Mouse (Mus musculus) kidney, embryonic 15.5 days (tissue): ENCODE results near the gene Dcst1. TPM values are rescaled to one million over a fixed set of nuclear protein-coding genes. Genes with fewer than 3 reads are reported as not detected.
A peak's percentile ranks its signal among the peaks of the same experiment; 100 is the strongest.

Experiments
- ATAC-seq: fragments of 200-750 bp; cut with Nextera tagmentation; replicated peaks from 2 replicates; pipeline ENCODE4 v1.8.0; 2017; ENCODE audit warnings: moderate TSS enrichment; ENCODE audit not compliant: low FRiP score
- H3K27ac ChIP-seq: fragments of 300-500 bp; sonication (generic); 2 replicates; pipeline ENCODE4 v1.5.1; 2015; ENCODE audit warnings: mild to moderate bottlenecking, inconsistent platforms
- H3K27me3 ChIP-seq: fragments of 300-500 bp; sonication (generic); 2 replicates; pipeline ENCODE4 v1.6.1; 2015; ENCODE audit warnings: inconsistent platforms
- H3K36me3 ChIP-seq: fragments of 300-500 bp; sonication (generic); 2 replicates; pipeline ENCODE4 v1.6.1; 2015; ENCODE audit warnings: inconsistent platforms
- H3K4me1 ChIP-seq: fragments of 300-500 bp; sonication (generic); 2 replicates; pipeline ENCODE4 v1.6.1; 2015; ENCODE audit warnings: inconsistent platforms
- H3K4me2 ChIP-seq: fragments of 300-500 bp; sonication (generic); 2 replicates; pipeline ENCODE4 v1.6.1; 2015; ENCODE audit warnings: moderate library complexity, mild to moderate bottlenecking, inconsistent platforms
- H3K4me3 ChIP-seq: fragments of 300-500 bp; sonication (generic); replicated peaks from 2 replicates; pipeline ENCODE4 v1.5.1; 2015; ENCODE audit warnings: mild to moderate bottlenecking, inconsistent platforms
- H3K9ac ChIP-seq: fragments of 300-500 bp; sonication (generic); 2 replicates; pipeline ENCODE4 v1.6.1; 2015; ENCODE audit warnings: mild to moderate bottlenecking, inconsistent platforms
- H3K9me3 ChIP-seq: fragments of 300-500 bp; sonication (generic); replicated peaks from 2 replicates; pipeline ENCODE4 v1.6.1; 2016; ENCODE audit warnings: inconsistent platforms
- WGBS: fragments of 180-500 bp; shearing (Covaris S2); methylation state at CpG from one replicate; pipeline ENCODE4 v1.1.7; 2015; ENCODE audit warnings: mixed read lengths; 5-methylcytosine and 5-hydroxymethylcytosine counted together
- polyA plus RNA-seq: library from polyadenylated mRNA; unstranded; fragments of >200 nt; fragmentation: Nextera tagmentation; extraction: Ambion mirVana; gene quantifications from 2 replicates; pipeline ENCODE4 v1.2.1, GENCODE M21; 2015

Dcst1 gene
- polyA plus RNA-seq, 1 experiment from 2014 or later, result 2.5 TPM

DNA sequence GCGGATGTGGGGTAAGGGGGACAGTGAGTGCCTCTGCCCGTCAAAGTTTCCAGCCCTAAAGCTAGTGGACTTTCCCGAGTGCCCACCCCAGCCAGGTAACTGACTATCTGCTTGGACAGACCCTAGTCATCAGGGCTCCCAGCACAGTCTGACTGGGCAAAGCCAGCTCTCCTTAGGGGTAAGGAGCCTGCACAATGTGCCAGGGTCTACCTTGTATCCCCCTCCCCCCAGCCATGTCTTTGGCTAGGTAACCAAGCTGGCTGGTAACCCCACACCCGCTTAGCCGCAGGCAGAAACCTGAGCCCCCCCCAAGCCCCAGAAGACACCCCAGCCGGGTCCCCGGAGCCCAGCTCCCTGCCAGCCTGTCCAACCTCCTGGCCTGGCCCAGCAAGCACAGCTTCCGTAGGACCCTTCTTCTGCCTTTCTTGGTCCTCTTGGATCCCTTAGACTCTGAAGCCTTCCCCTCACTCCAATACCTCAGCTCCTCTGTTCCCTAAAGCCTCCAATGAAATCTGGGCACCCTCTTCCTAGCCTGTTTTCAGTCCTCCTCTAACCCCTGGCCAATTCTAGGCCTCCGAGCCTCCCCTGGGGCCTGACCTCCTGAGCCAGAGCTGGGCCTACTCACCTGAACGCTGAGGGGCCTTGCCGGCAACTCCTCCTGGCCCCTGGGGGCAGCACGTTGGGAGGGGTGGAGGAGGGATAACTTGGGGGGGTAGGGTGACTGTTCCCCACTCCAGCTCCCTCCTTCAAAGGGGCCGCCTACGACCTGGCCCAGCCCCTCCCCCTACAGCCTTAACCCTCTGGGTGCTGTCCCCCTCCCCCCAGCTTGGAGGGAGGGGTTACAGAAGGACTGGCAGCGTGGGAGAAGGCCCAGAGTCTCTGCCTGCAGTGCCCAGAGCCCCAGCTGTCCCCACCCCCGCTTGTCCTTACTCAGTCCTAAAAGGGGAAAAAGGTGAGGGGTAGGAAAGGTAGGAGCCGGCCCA is 21.7 kb upstream of the Dcst1 start:
- 51% methylated on average over 17 of the region's 17 CpGs for WGBS
- no peaks in the 10 kb centered on the region for H3K9me3 ChIP-seq
- peaks cover 69% of the 10 kb centered on the region for H3K4me1 ChIP-seq
- no peak overlapping the region for H3K9ac ChIP-seq
- H3K4me3 ChIP-seq, result no peak overlapping the region
- no peaks in the 10 kb centered on the region for H3K27me3 ChIP-seq
- no peak overlapping the region for H3K27ac ChIP-seq
- no peak for ATAC-seq
- no peaks in the 10 kb centered on the region for H3K36me3 ChIP-seq
- 0 out of 2 replicates have a peak overlapping the region, but pooled peaks have one; percentile 23 for H3K4me2 ChIP-seq

DNA sequence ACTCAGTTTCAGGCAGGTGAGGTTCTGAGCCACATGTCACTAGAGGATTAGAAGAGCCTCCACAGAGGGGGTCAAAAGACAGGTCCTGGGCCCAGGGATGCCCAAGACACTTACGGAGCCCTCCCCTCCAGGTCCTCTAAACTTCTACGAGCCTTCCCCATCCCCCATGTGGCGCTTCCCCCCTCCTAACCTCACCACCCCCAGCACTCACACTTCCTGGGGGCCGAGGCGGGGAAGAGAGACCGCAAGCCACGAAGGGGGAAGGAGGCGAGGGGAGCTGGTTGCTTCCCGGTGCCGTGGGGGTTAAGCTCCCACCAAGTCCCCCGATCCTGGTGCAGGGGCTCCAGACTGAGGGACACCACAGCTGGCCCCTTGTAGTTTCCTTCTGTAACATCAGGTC is 20.4 kb upstream of the Dcst1 start:
- Histone ChIP-seq H3K36me3 (peaks cover 11% of the 10 kb centered on the region), H3K4me3 (no peak overlapping the region), H3K9me3 (no peaks in the 10 kb centered on the region), H3K27ac (no peak overlapping the region), H3K27me3 (no peaks in the 10 kb centered on the region), H3K9ac (0 out of 2 replicates have a peak overlapping the region, but pooled peaks have one; percentile 29), H3K4me1 (peaks cover 56% of the 10 kb centered on the region), H3K4me2 (no peak overlapping the region)
- ATAC-seq, result no peak
- 49% methylated on average over 11 of the region's 11 CpGs for WGBS

DNA sequence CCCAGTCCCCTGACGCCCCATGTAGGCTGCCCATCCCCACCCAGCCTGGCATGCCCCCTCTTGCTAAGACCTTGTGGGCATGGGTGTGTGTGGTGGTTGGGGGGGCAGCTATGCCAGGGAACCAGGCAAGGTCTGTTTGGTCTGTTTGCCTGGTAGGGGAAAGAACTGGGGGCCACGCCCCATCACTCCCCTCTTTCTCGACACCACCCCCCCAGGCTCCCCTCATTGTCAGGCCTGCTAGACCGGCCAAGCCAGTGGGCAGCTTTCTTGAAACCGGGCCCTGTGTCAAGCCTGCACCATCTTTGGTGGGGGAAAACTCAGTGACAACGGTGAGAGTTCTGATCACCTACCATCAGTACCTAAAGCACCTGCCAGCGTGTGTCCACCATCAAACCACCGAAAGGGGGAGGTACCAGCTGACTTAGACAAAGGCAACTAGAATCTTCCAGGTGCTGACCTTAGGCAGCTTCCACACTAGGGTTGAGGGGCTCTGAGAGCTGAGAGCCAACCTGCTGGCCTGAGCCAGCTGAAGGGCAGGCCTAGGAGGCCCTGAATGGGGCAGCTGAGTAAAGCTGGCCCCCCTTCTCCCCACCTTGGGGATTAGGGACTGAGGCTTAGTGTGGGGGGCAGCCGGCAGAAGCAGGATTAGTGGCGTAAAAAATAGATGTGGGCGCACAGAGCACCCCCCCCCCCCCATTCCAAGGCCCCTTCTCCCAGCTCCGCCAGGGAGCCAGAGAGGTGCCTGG is 19.5 kb upstream of the Dcst1 start:
- Histone ChIP-seq H3K36me3 (peaks cover 21% of the 10 kb centered on the region), H3K9ac (no peak overlapping the region), H3K4me3 (no peak overlapping the region), H3K27ac (0 out of 2 replicates have a peak overlapping the region, but pooled peaks have one; percentile 32), H3K27me3 (no peaks in the 10 kb centered on the region), H3K9me3 (no peaks in the 10 kb centered on the region), H3K4me2 (no peak overlapping the region), H3K4me1 (peaks cover 47% of the 10 kb centered on the region)
- no peak for ATAC-seq
- WGBS, result 79% methylated on average over 11 of the region's 12 CpGs

DNA sequence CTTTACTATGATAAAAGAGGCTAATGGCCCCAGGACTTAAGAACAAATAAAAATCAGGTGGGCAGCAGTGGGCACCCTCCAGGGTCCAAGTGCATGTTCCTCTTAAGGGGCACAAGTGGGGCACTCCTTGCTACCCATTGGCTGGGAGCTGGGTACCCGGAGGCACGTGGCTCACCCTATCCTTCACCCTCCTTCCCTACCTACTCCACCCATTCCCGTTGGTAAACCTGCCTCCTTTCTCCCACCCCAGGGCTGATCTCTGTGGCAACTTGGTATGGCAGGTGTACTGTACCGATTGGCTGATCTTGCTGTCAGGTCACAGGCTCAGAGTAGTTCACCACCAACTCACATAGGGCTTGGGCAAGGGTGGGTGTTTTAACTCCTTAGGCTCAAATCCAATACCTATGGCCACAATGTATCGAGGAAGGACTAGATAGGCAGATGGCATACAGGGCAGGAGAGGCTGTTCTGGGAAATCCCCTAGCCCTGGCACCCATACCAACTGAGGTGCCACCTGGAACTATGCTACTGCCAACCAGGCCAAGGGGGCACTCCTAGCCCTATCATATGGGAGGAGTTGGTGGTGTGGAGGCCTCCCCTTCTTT is 18.7 kb upstream of the Dcst1 start:
- no peak for ATAC-seq
- no peaks in the 10 kb centered on the region for H3K27me3 ChIP-seq
- no peak overlapping the region for H3K4me3 ChIP-seq
- H3K4me1 ChIP-seq, result peaks cover 49% of the 10 kb centered on the region
- no peak overlapping the region for H3K9ac ChIP-seq
- peaks cover 24% of the 10 kb centered on the region for H3K36me3 ChIP-seq
- H3K9me3 ChIP-seq, result no peaks in the 10 kb centered on the region
- H3K27ac ChIP-seq, result no peak overlapping the region
- no peak overlapping the region for H3K4me2 ChIP-seq
- WGBS, result 84% methylated on average over 5 of the region's 5 CpGs

DNA sequence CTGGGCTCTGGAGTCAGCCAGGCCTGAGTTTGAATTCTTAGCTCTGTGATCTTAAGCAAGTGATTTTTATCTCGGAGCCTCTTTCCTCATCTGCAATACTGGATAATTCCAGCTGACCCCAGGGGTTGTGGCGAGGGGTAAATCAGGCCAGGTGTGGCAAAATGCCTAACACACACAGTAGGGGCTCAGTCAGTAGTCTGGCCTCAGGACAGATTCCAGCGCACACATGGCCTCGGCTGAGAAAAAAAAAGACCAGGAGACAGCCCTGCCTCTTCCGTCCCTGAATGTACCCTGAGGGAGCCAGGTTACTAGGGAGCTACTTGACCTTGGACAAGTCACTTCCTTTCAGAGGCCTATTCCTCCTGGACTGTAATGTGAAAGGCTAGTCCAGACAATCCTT is 17.9 kb upstream of the Dcst1 start:
- 82% methylated on average over 5 of the region's 5 CpGs for WGBS
- H3K4me2 ChIP-seq, result no peak overlapping the region
- H3K27ac ChIP-seq, result no peak overlapping the region
- no peak overlapping the region for H3K4me3 ChIP-seq
- H3K27me3 ChIP-seq, result no peaks in the 10 kb centered on the region
- ATAC-seq, result no peak
- no peaks in the 10 kb centered on the region for H3K9me3 ChIP-seq
- H3K36me3 ChIP-seq, result peaks cover 24% of the 10 kb centered on the region
- H3K4me1 ChIP-seq, result peaks cover 50% of the 10 kb centered on the region
- H3K9ac ChIP-seq, result no peak overlapping the region

DNA sequence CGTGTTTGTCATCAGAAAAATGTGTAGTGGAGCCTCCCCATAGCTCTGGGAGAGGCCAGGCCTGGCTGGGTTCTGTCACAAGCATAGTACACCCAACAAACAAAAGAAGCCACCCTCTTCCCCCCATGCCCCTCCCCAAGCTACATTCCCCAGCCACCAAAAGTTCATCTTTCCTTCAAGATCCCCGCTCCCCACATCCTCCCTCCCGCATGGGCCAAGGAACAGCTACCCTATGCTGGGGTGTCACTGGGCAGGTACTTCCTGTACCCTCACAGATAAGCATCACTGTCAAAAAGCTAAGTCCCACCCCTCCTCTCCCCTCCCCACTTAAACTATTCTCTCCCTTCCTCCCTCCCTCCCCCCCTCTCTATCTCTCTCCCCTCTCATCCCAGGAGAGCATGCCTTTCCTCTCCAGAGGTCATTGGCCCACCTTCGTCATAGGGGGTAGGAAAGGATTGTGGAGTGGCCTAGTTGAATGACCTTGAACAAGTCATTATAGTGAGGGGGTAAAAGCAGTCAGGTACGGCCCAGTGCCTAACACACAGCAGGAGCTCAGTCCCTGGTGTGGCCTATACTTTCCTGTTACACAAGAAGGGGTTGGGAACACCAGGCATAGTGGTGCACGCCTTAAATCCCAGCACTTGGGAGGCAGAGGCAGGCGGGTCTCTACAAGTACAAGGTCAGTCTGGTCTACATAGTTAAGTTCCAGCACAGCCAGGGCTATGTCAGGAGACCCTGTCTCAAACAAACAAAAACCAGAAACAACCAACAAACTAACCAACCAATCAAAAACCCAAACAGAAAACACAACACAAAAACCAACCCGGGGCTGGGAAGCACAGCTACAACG is 17.2 kb upstream of the Dcst1 start:
- ATAC-seq, result no peak
- no peak overlapping the region for H3K4me2 ChIP-seq
- no peaks in the 10 kb centered on the region for H3K27me3 ChIP-seq
- H3K4me3 ChIP-seq, result no peak overlapping the region
- H3K36me3 ChIP-seq, result peaks cover 24% of the 10 kb centered on the region
- peaks cover 49% of the 10 kb centered on the region for H3K4me1 ChIP-seq
- WGBS, result 89% methylated on average over 9 of the region's 9 CpGs
- no peak overlapping the region for H3K9ac ChIP-seq
- H3K9me3 ChIP-seq, result no peaks in the 10 kb centered on the region
- H3K27ac ChIP-seq, result no peak overlapping the region

DNA sequence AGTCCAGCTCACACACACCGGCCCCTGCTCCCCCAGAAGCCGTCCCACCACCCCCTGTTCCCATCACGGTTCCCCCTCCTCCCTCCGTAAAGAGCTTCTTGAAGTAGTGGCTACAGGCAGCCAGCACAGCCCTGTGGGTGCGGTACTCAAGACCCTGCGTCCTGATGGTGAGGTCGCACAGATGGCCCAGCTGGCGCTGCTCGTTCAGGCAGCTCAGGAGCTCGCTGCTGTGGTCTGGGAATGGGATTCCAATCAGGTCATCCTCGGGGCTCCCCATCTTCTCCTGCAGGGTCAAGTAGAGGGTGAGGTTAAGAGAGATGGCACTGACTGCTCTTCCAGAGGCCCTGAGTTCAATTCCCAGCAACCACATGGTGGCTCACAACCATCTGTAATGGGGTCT is 16.2 kb upstream of the Dcst1 start:
- H3K36me3 ChIP-seq, result peaks cover 24% of the 10 kb centered on the region
- 80% methylated on average over 11 of the region's 11 CpGs for WGBS
- H3K4me3 ChIP-seq, result no peak overlapping the region
- ATAC-seq, result no peak
- peaks cover 40% of the 10 kb centered on the region for H3K4me1 ChIP-seq
- no peaks in the 10 kb centered on the region for H3K9me3 ChIP-seq
- H3K27me3 ChIP-seq, result no peaks in the 10 kb centered on the region
- no peak overlapping the region for H3K27ac ChIP-seq
- no peak overlapping the region for H3K4me2 ChIP-seq
- no peak overlapping the region for H3K9ac ChIP-seq

DNA sequence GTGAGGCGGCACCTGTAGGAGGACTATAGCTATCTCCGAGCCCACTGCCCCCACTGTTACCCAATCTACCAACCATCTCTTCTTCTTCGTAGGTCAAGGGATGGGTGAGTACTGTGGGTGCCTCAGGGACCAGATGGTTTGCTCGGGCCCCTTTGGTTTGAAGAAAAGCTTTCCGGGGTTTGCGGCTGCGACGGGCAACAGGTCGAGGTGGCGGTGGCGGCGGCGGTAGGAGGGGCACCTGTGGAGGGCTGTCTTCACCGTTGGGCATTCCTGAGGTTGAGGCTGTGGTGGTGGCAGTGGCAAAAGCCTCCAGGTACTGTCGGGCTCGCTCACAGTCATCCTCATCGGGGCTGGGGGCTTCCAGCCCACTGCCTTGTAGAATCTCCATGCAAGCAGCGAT is 15.7 kb upstream of the Dcst1 start:
- H3K4me3 ChIP-seq, result no peak overlapping the region
- H3K36me3 ChIP-seq, result peaks cover 24% of the 10 kb centered on the region
- H3K9me3 ChIP-seq, result no peaks in the 10 kb centered on the region
- H3K27me3 ChIP-seq, result no peaks in the 10 kb centered on the region
- no peak overlapping the region for H3K4me2 ChIP-seq
- peaks cover 37% of the 10 kb centered on the region for H3K4me1 ChIP-seq
- no peak overlapping the region for H3K9ac ChIP-seq
- no peak overlapping the region for H3K27ac ChIP-seq
- 93% methylated on average over 18 of the region's 18 CpGs for WGBS
- no peak for ATAC-seq

DNA sequence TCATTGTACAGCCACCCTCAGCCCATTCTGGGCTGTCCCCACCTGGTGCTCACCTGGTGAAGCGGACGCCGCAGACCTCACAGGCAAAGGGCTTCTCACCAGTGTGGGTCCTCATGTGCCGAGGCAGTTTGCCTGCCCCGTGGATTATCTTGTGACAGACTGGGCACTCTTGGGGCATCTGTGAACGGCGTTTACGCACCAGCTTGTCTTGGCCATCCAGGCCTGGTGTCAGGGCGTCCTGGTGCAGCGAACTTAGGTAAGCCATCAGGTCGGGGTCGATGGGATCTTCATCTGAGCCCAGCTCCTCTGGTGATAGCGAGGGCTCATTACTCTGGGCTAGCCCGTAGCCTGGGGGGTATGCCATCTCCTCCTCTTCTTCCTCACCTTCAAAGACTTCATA is 15.2 kb upstream of the Dcst1 start:
- Histone ChIP-seq H3K4me3 (no peak overlapping the region), H3K4me2 (no peak overlapping the region), H3K4me1 (peaks cover 33% of the 10 kb centered on the region), H3K27ac (no peak overlapping the region), H3K9me3 (no peaks in the 10 kb centered on the region), H3K27me3 (no peaks in the 10 kb centered on the region), H3K36me3 (peaks cover 24% of the 10 kb centered on the region), H3K9ac (no peak overlapping the region)
- ATAC-seq, result no peak
- WGBS, result 93% methylated on average over 14 of the region's 14 CpGs

DNA sequence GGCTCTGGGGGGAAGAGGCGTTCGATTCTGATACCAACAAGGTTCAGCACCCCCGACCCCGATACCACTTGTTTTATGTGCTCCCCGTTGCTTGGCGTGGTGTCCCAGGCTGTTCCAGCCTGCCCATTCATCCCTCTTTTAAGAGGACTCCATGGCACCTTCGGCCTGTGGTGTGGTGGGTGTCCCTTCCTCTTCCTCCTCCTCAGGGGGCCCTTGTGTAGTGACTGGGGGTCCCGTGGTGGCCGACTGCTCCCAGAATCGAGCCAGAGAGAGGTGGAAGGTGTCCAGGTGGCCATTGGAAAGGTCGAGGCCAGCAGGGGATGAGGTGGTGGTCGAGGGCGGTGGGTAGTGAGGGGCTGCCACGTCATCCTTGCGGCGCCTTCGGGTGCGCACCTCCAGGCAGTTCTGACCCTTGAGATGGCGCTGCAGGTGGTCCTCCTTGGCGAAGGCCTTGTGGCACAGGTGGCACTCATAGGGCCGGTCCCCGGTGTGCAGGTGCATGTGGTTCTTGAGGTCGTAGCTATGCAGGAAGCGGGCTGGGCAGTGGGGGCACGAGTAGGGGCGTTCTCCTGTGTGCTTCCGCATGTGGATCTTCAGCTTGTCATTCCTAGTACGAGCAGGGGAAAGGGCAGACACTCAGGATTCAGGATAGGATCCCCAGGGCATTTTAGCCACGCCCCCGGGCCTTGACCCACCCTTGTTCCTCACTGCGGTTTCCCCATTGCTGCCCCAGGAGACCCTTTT is 14.5 kb upstream of the Dcst1 start:
- H3K27me3 ChIP-seq, result no peaks in the 10 kb centered on the region
- H3K9me3 ChIP-seq, result no peaks in the 10 kb centered on the region
- H3K27ac ChIP-seq, result no peak overlapping the region
- no peak for ATAC-seq
- no peak overlapping the region for H3K4me2 ChIP-seq
- H3K9ac ChIP-seq, result no peak overlapping the region
- peaks cover 25% of the 10 kb centered on the region for H3K4me1 ChIP-seq
- peaks cover 24% of the 10 kb centered on the region for H3K36me3 ChIP-seq
- no peak overlapping the region for H3K4me3 ChIP-seq
- WGBS, result 88% methylated on average over 31 of the region's 31 CpGs
